Comparison of ENCODE assay signal across 14 mouse cellular contexts in genomic region chr2:106256012-106256411, GRCm38 (mm10).
DNase-seq lines count a peak whose midpoint lies in the region; ATAC-seq lines count a peak whose summit lies in the region.
"Had no signal": no experiment of that assay in that cellular context is flagged by ENCODE, and none has a peak within 500 bp of the region (broad histone marks: within the 10 kb centered on the region; RNA-seq: fewer than 3 reads in every experiment).

No protein-coding gene starts in this region.

- no peak overlapping the region; the same call in 1 of the 2 replicates for H3K27ac ChIP-seq in forebrain, embryonic 13.5 days
- H3K27ac ChIP-seq in midbrain, embryonic 13.5 days, result no peak overlapping the region
- H3K27ac ChIP-seq: limb, embryonic 10.5 days had no signal

- H3K4me2 ChIP-seq in forebrain, embryonic 13.5 days, result no peak overlapping the region
- H3K4me2 ChIP-seq in midbrain, embryonic 13.5 days (replicated peaks), result 0 out of 2 replicates have a peak overlapping the region, but pooled peaks have one; percentile 2
- H3K4me2 ChIP-seq: lung, embryonic 14.5 days had no signal

- H3K9me3 ChIP-seq in forebrain, embryonic 13.5 days (replicated peaks), result no peaks in the 10 kb centered on the region
- no peaks in the 10 kb centered on the region for H3K9me3 ChIP-seq in midbrain, embryonic 13.5 days
- H3K9me3 ChIP-seq: limb, embryonic 10.5 days had no signal

- no peak overlapping the region for H3K9ac ChIP-seq in forebrain, embryonic 13.5 days
- no peak overlapping the region for H3K9ac ChIP-seq in midbrain, embryonic 13.5 days (replicated peaks)
- H3K9ac ChIP-seq: lung, embryonic 14.5 days had no signal

- peak; percentile 64 to 67 for DNase-seq in cerebellum, postnatal 14 days
- no peak for DNase-seq in cerebellum, adult 11 months
- DNase-seq in 3134 (ENCODE audit: extremely low read depth, insufficient read length, low spot score), result peak; percentile 0
- no peak for DNase-seq in spleen, adult 12 weeks (ENCODE audit: low spot score)
- DNase-seq in gastrocnemius, adult 18-20 months (ENCODE audit: low spot score), result no peak
- DNase-seq: adrenal gland, adult 8-10 months; cerebellum, adult 11-12 months; lung, embryonic 14.5 days had no signal

- H3K4me1 ChIP-seq in forebrain, embryonic 13.5 days, result no peaks in the 10 kb centered on the region; the same call in 1 of the 2 replicates
- H3K4me1 ChIP-seq in midbrain, embryonic 13.5 days (replicated peaks), result 0 out of 2 replicates have a peak, but pooled peaks cover 4% of the 10 kb centered on the region

- no peaks in the 10 kb centered on the region for H3K27me3 ChIP-seq in forebrain, embryonic 13.5 days
- no peaks in the 10 kb centered on the region for H3K27me3 ChIP-seq in midbrain, embryonic 13.5 days

- H3K4me3 ChIP-seq in forebrain, embryonic 13.5 days, result no peak overlapping the region
- no peak overlapping the region for H3K4me3 ChIP-seq in midbrain, embryonic 13.5 days (replicated peaks)
- H3K4me3 ChIP-seq: erythroblast, embryonic 14.5 days; limb, embryonic 10.5 days had no signal

- peak; percentile 66 for ATAC-seq in forebrain, embryonic 13.5 days
- ATAC-seq in midbrain, embryonic 13.5 days, result peak; percentile 80
- ATAC-seq in megakaryocyte-erythroid progenitor cell, adult 5-6 weeks (replicated peaks; ENCODE audit: low FRiP score, low TSS enrichment, poor library complexity, severe bottlenecking), result no peak

- 37% methylated on average over 12 of the region's 12 CpGs for WGBS in forebrain, embryonic 13.5 days
- 27% methylated on average over 12 of the region's 12 CpGs for whole genome bisulfite sequencing in midbrain, embryonic 13.5 days

- H3K36me3 ChIP-seq in forebrain, embryonic 13.5 days (ENCODE audit: poor library complexity, severe bottlenecking), result no peaks in the 10 kb centered on the region
- no peaks in the 10 kb centered on the region for H3K36me3 ChIP-seq in midbrain, embryonic 13.5 days
- H3K36me3 ChIP-seq: G1E; limb, embryonic 10.5 days had no signal

Comparison
In these comparisons a context has a peak if more than half of its experiments do, and no peak if none do; other contexts are left out.
1. DNase-seq: peak in cerebellum, postnatal 14 days (2 of 2) and 3134 (single experiment); none in cerebellum, adult 11 months (single experiment), spleen, adult 12 weeks (single experiment) and gastrocnemius, adult 18-20 months (single experiment).